Mouse (Mus musculus): ENCODE measurements around the gene Unc45b.

DNA sequence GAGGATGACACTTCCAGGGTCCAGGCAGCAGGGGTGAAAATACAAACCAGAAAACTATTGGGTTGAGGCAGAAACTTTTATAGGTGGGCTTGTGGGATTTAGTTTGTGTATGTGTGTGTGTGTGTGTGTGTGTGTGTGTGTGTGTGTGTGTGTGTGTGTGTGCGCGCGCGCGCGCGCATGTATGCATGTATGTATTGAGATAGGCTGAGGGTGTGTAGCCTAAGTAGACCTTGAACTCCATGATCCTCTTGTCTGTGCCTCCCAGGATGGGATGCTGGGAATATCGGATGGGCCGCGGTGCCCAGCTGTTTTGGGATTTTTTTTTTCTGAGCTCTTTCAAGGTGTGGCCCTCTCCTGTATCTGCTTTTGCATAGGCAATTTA lies 1.8 kb upstream of the Unc45b start:
- TF ChIP-seq POLR2A (IDR thresholded peaks at IDR 0.05; ENCODE audit: control insufficient read depth, extremely low read depth, insufficient read depth, low read length, poor library complexity) (no peak), CTCF (IDR thresholded peaks at IDR 0.05; ENCODE audit: borderline replicate concordance, control insufficient read depth, extremely low read depth, insufficient read depth, low read length, poor library complexity) (no peak)
